Mouse (Mus musculus): ENCODE results near the gene Foxd2. TPM values are rescaled to one million over a fixed set of nuclear protein-coding genes. Genes with fewer than 3 reads are reported as not detected.

The Foxd2 gene
- total and polyA plus RNA-seq, 3 experiments, result 0.14 to 0.32 (median 0.16) TPM

GRCm38 (mm10) chr4:114905501-114905900, 3.2 kb downstream of the Foxd2 start:
- TF ChIP-seq CTCF (IDR thresholded peaks at IDR 0.05), result no peak
- no peak for TF ChIP-seq EP300 (IDR thresholded peaks at IDR 0.05; ENCODE audit: insufficient read depth, low read depth, low read length)
- TF ChIP-seq POLR2A (IDR thresholded peaks at IDR 0.05; ENCODE audit: insufficient read depth, low read depth, low read length), result no peak
- 82% methylated on average over 3 of the region's 3 CpGs for WGBS
- Histone ChIP-seq H3K27me3 (ENCODE audit: control insufficient read depth, insufficient read depth, low read length) (peaks cover 33% of the 10 kb centered on the region), H3K27ac (no peak overlapping the region), H3K9ac (ENCODE audit: low read depth, low read length) (no peak overlapping the region), H3K4me1 (ENCODE audit: control insufficient read depth, insufficient read depth, low read length) (peaks cover 1% of the 10 kb centered on the region; the same call in 1 of the 2 replicates), H3K36me3 (ENCODE audit: control insufficient read depth, insufficient read depth, low read length) (no peaks in the 10 kb centered on the region), H3K4me3 (no peak overlapping the region), H3K79me2 (replicated peaks; ENCODE audit: control insufficient read depth, insufficient read depth, low read length) (no peaks in the 10 kb centered on the region)
- intact Hi-C loops (cut with DNase I), result loop anchor here (5.0 kb wide), 2 partner anchors 82 to 152 kb away; partner anchors contain the start of genes Cmpk1 and Tal1
- DNase-seq, result no peak

DNA sequence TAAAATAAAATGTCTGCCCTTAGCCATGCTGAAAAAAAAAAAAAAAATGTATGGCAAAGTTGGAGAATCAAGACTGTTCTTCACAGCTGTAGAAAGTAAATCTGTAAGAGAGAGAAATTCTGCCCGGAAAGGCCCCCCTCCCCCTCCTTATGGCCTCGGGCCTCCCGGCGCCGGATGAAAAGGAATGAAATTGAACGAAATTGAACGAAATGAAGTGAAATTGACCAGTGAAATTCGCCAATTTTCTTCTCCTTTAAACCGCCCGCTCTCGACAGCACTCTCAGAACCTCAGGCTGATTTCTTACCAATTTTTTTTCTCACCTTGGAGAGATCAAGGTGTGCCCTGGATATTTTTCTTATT, 5.3 kb downstream of the Foxd2 start:
- 29% methylated on average over 11 of the region's 11 CpGs for WGBS
- DNase-seq, result no peak
- TF ChIP-seq EP300 (IDR thresholded peaks at IDR 0.05; ENCODE audit: insufficient read depth, low read depth, low read length) (no peak), POLR2A (IDR thresholded peaks at IDR 0.05; ENCODE audit: insufficient read depth, low read depth, low read length) (no peak), CTCF (IDR thresholded peaks at IDR 0.05) (no peak)
- H3K4me3 ChIP-seq, result no peak overlapping the region
- no peak overlapping the region for H3K27ac ChIP-seq
- no peaks in the 10 kb centered on the region for H3K36me3 ChIP-seq (ENCODE audit: control insufficient read depth, insufficient read depth, low read length)
- H3K9ac ChIP-seq (ENCODE audit: low read depth, low read length), result no peak overlapping the region
- H3K4me1 ChIP-seq (ENCODE audit: control insufficient read depth, insufficient read depth, low read length), result 0 out of 2 replicates have a peak, but pooled peaks cover 1% of the 10 kb centered on the region
- H3K79me2 ChIP-seq (replicated peaks; ENCODE audit: control insufficient read depth, insufficient read depth, low read length), result no peaks in the 10 kb centered on the region
- intact Hi-C loops (cut with DNase I), result no loop called here
- peaks cover 38% of the 10 kb centered on the region for H3K27me3 ChIP-seq (ENCODE audit: control insufficient read depth, insufficient read depth, low read length)

DNA sequence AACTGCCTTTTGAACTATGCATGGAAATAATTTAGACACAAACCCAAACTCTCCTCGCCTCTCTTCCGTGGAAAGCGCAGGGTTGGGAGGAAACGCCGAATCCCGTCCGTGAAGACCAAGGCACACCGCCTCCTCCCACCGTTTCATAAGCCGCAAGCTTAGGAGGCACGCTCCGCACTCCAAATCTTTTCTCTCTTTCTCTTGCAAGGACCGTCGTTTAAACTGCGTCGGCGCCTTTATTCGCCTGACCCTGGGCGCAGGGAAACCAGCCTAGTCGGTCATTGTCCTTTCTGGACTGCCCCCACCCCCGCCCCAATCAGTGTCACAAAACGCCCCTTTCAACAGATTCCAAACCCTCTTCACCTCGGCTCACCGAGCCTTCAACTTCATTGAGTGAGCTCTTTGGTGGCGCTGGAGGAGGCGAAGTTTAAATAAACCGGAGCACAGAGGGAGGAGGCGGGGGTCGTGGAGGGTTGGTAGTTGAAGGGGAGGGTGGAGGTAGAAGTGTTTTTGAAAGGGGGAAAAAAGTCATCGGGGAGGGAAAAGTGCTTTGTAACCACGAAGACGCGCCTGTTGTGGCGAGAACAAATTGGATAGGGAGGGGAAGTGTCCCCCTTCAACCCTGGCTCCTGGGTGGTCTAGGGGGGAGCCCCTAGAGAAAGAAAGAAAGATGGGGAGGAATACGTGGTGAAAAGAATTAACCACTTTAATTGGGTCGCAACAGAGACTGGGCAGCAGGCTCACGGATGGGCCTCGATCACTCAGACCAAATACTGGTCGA, 5.8 kb downstream of the Foxd2 start:
- Histone ChIP-seq H3K4me1 (ENCODE audit: control insufficient read depth, insufficient read depth, low read length) (0 out of 2 replicates have a peak, but pooled peaks cover 1% of the 10 kb centered on the region), H3K9ac (ENCODE audit: low read depth, low read length) (no peak overlapping the region), H3K27me3 (ENCODE audit: control insufficient read depth, insufficient read depth, low read length) (peaks cover 35% of the 10 kb centered on the region), H3K79me2 (replicated peaks; ENCODE audit: control insufficient read depth, insufficient read depth, low read length) (no peaks in the 10 kb centered on the region), H3K36me3 (ENCODE audit: control insufficient read depth, insufficient read depth, low read length) (no peaks in the 10 kb centered on the region), H3K4me3 (no peak overlapping the region), H3K27ac (no peak overlapping the region)
- WGBS, result 7% methylated on average over 39 of the region's 39 CpGs
- TF ChIP-seq CTCF (IDR thresholded peaks at IDR 0.05) (no peak), POLR2A (IDR thresholded peaks at IDR 0.05; ENCODE audit: insufficient read depth, low read depth, low read length) (no peak), EP300 (IDR thresholded peaks at IDR 0.05; ENCODE audit: insufficient read depth, low read depth, low read length) (no peak)
- intact Hi-C loops (cut with DNase I), result no loop called here
- no peak for DNase-seq

DNA sequence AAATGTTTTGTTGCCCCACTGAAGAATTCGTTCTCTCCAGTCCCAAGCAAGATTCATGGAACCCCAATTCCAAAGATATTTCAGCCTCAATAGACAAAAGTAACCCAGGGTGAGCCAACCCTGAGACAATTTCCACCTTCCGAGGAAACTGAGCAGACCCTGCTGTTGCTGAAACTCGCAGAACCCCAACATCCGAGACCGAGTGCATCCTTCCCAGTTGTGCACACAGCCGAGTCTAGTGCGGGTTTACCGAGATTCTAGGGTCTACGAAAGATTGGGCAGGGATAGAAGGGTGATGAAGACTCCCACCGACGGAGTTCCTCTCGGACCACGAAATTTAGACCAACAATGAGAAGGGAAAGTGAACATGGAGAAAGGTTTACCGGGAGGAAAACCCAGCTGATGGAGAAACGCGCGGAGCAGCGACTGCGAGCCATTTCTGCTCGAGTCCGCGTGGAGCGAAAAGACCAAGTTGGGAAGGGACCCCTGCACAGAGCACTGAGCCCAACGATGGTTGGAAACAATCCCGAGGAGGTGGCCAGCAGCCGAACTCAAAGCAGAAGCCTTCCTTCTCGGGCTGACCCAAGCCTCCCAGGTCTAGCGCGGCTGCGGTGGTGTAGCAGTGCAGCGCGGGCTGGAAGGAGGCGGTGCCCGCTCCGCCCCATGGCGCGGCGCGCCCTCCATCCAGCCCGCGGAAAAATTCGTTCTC, 6.9 kb downstream of the Foxd2 start:
- H3K4me1 ChIP-seq (ENCODE audit: control insufficient read depth, insufficient read depth, low read length), result 0 out of 2 replicates have a peak, but pooled peaks cover 1% of the 10 kb centered on the region
- TF ChIP-seq EP300 (IDR thresholded peaks at IDR 0.05; ENCODE audit: insufficient read depth, low read depth, low read length), result no peak
- no peak for TF ChIP-seq CTCF (IDR thresholded peaks at IDR 0.05)
- no peak for TF ChIP-seq POLR2A (IDR thresholded peaks at IDR 0.05; ENCODE audit: insufficient read depth, low read depth, low read length)
- DNase-seq, result peak in 1 of 2 experiments; percentile 42
- 4% methylated on average over 42 of the region's 42 CpGs for WGBS
- peaks cover 28% of the 10 kb centered on the region for H3K27me3 ChIP-seq (ENCODE audit: control insufficient read depth, insufficient read depth, low read length)
- H3K27ac ChIP-seq, result no peak overlapping the region
- no peak overlapping the region for H3K4me3 ChIP-seq
- intact Hi-C loops (cut with DNase I), result no loop called here
- no peaks in the 10 kb centered on the region for H3K36me3 ChIP-seq (ENCODE audit: control insufficient read depth, insufficient read depth, low read length)
- H3K9ac ChIP-seq (ENCODE audit: low read depth, low read length), result no peak overlapping the region
- no peaks in the 10 kb centered on the region for H3K79me2 ChIP-seq (replicated peaks; ENCODE audit: control insufficient read depth, insufficient read depth, low read length)

DNA sequence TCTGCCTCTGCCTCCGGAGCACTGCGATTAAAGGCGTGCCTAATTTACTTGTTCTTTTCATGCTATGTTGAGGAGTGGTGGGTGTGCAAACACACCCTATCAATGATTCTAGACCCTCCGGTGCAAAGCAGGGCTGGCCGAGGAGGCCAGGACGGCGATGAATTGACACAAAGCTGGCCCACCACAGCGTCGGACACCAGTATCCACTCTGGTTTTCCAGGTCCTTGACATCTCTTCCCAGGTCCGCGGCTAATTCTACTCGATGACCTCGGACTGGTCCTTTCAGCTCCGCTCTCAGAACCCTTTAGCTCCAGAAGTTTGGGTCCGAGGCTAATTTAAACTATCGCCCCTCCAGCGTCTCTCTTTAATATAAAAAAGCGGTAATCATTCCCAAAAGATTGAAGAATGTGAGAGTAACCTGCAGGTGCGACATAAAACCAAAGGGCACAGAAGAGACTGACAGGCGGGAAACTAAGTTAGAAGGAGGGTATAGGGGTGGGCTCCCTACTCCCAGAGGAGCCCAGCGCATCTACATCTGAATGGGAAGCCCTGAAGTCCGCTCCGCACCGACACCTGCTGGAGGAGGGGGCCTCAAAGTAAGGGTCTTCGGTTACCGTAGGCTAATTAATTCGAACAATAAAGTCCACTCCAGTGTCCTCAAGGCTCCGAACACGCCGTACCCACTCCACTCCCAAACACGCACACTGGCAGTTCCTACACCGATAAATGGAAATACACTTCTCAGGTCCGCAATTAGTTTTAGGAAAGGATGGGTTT, 7.6 kb downstream of the Foxd2 start:
- Histone ChIP-seq H3K9ac (ENCODE audit: low read depth, low read length) (no peak overlapping the region), H3K36me3 (ENCODE audit: control insufficient read depth, insufficient read depth, low read length) (no peaks in the 10 kb centered on the region), H3K4me3 (no peak overlapping the region), H3K27ac (no peak overlapping the region), H3K79me2 (replicated peaks; ENCODE audit: control insufficient read depth, insufficient read depth, low read length) (no peaks in the 10 kb centered on the region), H3K27me3 (ENCODE audit: control insufficient read depth, insufficient read depth, low read length) (peaks cover 28% of the 10 kb centered on the region), H3K4me1 (ENCODE audit: control insufficient read depth, insufficient read depth, low read length) (0 out of 2 replicates have a peak, but pooled peaks cover 1% of the 10 kb centered on the region)
- DNase-seq, result no peak
- TF ChIP-seq POLR2A (IDR thresholded peaks at IDR 0.05; ENCODE audit: insufficient read depth, low read depth, low read length) (no peak), EP300 (IDR thresholded peaks at IDR 0.05; ENCODE audit: insufficient read depth, low read depth, low read length) (no peak), CTCF (IDR thresholded peaks at IDR 0.05) (no peak)
- 8% methylated on average over 33 of the region's 33 CpGs for WGBS
- intact Hi-C loops (cut with DNase I), result no loop called here

Data from heart, adult 2 months (tissue).